23 mouse cellular contexts compared by ENCODE assay signal in the genomic region with DNA sequence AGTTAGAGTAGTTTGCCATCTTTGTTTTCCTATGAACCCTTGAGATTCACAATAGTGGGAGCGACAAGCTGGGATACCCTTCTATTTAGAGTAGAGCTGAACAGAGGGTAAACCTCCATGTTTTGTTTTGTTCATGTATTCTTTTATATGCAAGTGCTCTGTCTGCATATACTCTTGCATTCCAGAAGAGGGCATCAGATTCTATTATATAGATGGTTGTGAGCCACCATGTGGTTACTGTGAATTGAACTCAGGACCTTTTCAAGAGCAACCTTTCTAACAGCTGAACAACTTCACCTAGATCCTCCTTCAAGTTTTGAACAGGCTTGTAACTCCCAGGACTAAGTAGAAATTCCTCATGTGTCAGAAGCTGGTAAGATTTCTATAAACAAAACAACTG. TPM values are rescaled to one million over a fixed set of nuclear protein-coding genes. Genes with fewer than 3 reads are reported as not detected.
DNase-seq lines count a peak whose midpoint lies in the region; ATAC-seq and TF ChIP-seq lines count a peak whose summit lies in the region.
"Had no signal": no experiment of that assay in that cellular context is flagged by ENCODE, and none has a peak within 500 bp of the region (broad histone marks: within the 10 kb centered on the region; RNA-seq: fewer than 3 reads in every experiment).

No protein-coding gene starts in this region.

- CTCF ChIA-PET in Patski (lab: Charles Lee) = interaction anchor here (0.6 to 4.9 kb wide), 21 partner anchors 8 to 207 kb away, joined by 3 to 32 read pairs (median 4); partner anchors contain the start of genes Ahcyl1 and Csf1

- no peak overlapping the region for H3K9ac ChIP-seq in forebrain, postnatal 0 days
- no peak overlapping the region for H3K9ac ChIP-seq in liver, adult 2 months (ENCODE audit: low read depth, low read length)
- H3K9ac ChIP-seq in liver, embryonic 11.5 days (ENCODE audit: low read depth, low read length) = no peak overlapping the region
- H3K9ac ChIP-seq: embryonic facial prominence, embryonic 12.5 days; forebrain, embryonic 12.5 days; kidney, embryonic 15.5 days; liver, embryonic 13.5 days; midbrain, embryonic 15.5 days; neural tube, embryonic 13.5 days had no signal

- in situ Hi-C loops in Patski (cut with MboI; ENCODE audit: low pct_unique_long_range_greater_than_20kb) = no loop called here

- POLR2A ChIA-PET in Patski (lab: Charles Lee) = interaction anchor here (1.1 kb wide), 2 partner anchors 17 to 36 kb away, joined by 3 to 6 read pairs; partner anchors contain the start of gene Ahcyl1

- peak; percentile 37 for TF ChIP-seq CTCF in forebrain, postnatal 0 days (IDR thresholded peaks at IDR 0.05; ENCODE audit: low read depth)
- 0 out of 2 replicates have a peak, but pooled peaks have one; percentile 15 for TF ChIP-seq CTCF in liver, adult 2 months (IDR thresholded peaks at IDR 0.05; ENCODE audit: low read depth, low read length)
- TF ChIP-seq CTCF in Patski (IDR thresholded peaks at IDR 0.05) = peak; percentile 67

- H3K27ac ChIP-seq in forebrain, postnatal 0 days (ENCODE audit: low read depth, low read length) = no peak overlapping the region
- no peak overlapping the region for H3K27ac ChIP-seq in forebrain, embryonic 10.5 days
- H3K27ac ChIP-seq in liver, adult 2 months (replicated peaks; ENCODE audit: insufficient read depth, low read depth, low read length) = no peak overlapping the region
- no peak overlapping the region for H3K27ac ChIP-seq in liver, embryonic 11.5 days (ENCODE audit: low read depth, low read length)
- H3K27ac ChIP-seq: embryonic facial prominence, embryonic 12.5 days; forebrain, embryonic 12.5 days; kidney, embryonic 15.5 days; liver, embryonic 13.5 days; midbrain, embryonic 15.5 days; neural tube, embryonic 13.5 days had no signal

- ATAC-seq in forebrain, postnatal 0 days = no peak
- no peak; the same call in 1 of the 2 replicates for ATAC-seq in liver, embryonic 11.5 days (replicated peaks; ENCODE audit: low FRiP score)
- no peak for ATAC-seq in Patski
- ATAC-seq: midbrain, embryonic 15.5 days had no signal

- no peak for TF ChIP-seq POLR2A in liver, adult 2 months (IDR thresholded peaks at IDR 0.05; ENCODE audit: extremely low read depth, insufficient read depth, low read length)

- DNase-seq in forebrain, postnatal 0 days = no peak
- no peak for DNase-seq in forebrain, embryonic 10.5 days (ENCODE audit: extremely low spot score, low spot score)
- DNase-seq in liver, adult 2 months (ENCODE audit: extremely low read depth, low read depth, low spot score) = peak; percentile 18
- DNase-seq in liver, embryonic 11.5 days (ENCODE audit: low spot score) = no peak
- DNase-seq in 3T3-L1 (ENCODE audit: low read depth, low spot score) (peak; percentile 50), Patski (ENCODE audit: low read depth, low spot score) (no peak)
- DNase-seq in heart, adult 11 months = no peak
- no peak for DNase-seq in layer of hippocampus, postnatal 25 days (ENCODE audit: extremely low spot score in 1 of 2, low spot score in 1 of 2)
- DNase-seq: cerebellum, postnatal 36 days; liver, embryonic 13.5 days; lung, postnatal 4 days; right cerebral cortex, postnatal 4 days had no signal

- H3K79me2 ChIP-seq in liver, adult 2 months (ENCODE audit: control insufficient read depth, insufficient read depth, low read length) = no peaks in the 10 kb centered on the region

- 84% methylated on average over 1 of the region's 1 CpGs for WGBS in forebrain, postnatal 0 days
- WGBS in forebrain, embryonic 10.5 days = 91% methylated on average over 1 of the region's 1 CpGs
- 93% methylated on average over 1 of the region's 1 CpGs for WGBS in liver, adult 2 months
- 97% methylated on average over 1 of the region's 1 CpGs for WGBS in liver, embryonic 11.5 days

- H3K27me3 ChIP-seq in forebrain, postnatal 0 days (ENCODE audit: insufficient read depth, low read length) = no peaks in the 10 kb centered on the region
- no peaks in the 10 kb centered on the region for H3K27me3 ChIP-seq in forebrain, embryonic 10.5 days (ENCODE audit: poor library complexity, severe bottlenecking)
- no peaks in the 10 kb centered on the region for H3K27me3 ChIP-seq in liver, adult 2 months (ENCODE audit: control insufficient read depth, insufficient read depth, low read length)
- no peaks in the 10 kb centered on the region for H3K27me3 ChIP-seq in liver, embryonic 11.5 days (replicated peaks; ENCODE audit: control insufficient read depth, insufficient read depth, low read length)
- no peaks in the 10 kb centered on the region for H3K27me3 ChIP-seq in Patski
- H3K27me3 ChIP-seq: embryonic facial prominence, embryonic 12.5 days; forebrain, embryonic 12.5 days; kidney, embryonic 15.5 days; liver, embryonic 13.5 days; midbrain, embryonic 15.5 days; neural tube, embryonic 13.5 days had no signal

- H3K9me3 ChIP-seq in forebrain, postnatal 0 days (ENCODE audit: low read length) = no peaks in the 10 kb centered on the region
- H3K9me3 ChIP-seq in forebrain, embryonic 10.5 days = no peaks in the 10 kb centered on the region
- H3K9me3 ChIP-seq in liver, embryonic 11.5 days (ENCODE audit: control insufficient read depth, low read length) = no peaks in the 10 kb centered on the region
- H3K9me3 ChIP-seq: embryonic facial prominence, embryonic 12.5 days; forebrain, embryonic 12.5 days; kidney, embryonic 15.5 days; liver, embryonic 13.5 days; midbrain, embryonic 15.5 days; neural tube, embryonic 13.5 days had no signal

- H3K4me3 ChIP-seq in forebrain, postnatal 0 days (ENCODE audit: low read depth, low read length) = no peak overlapping the region
- H3K4me3 ChIP-seq in forebrain, embryonic 10.5 days = no peak overlapping the region
- H3K4me3 ChIP-seq in liver, adult 2 months (ENCODE audit: insufficient read depth, low read depth, low read length) = no peak overlapping the region
- H3K4me3 ChIP-seq in liver, embryonic 11.5 days (ENCODE audit: low read depth, low read length) = no peak overlapping the region
- H3K4me3 ChIP-seq: embryonic facial prominence, embryonic 12.5 days; forebrain, embryonic 12.5 days; kidney, embryonic 15.5 days; liver, embryonic 13.5 days; midbrain, embryonic 15.5 days; neural tube, embryonic 13.5 days had no signal

- H3K4me1 ChIP-seq in forebrain, postnatal 0 days (ENCODE audit: insufficient read depth) = no peaks in the 10 kb centered on the region
- H3K4me1 ChIP-seq in forebrain, embryonic 10.5 days = no peaks in the 10 kb centered on the region
- H3K4me1 ChIP-seq in liver, adult 2 months (ENCODE audit: control insufficient read depth, insufficient read depth, low read length) = no peaks in the 10 kb centered on the region
- no peaks in the 10 kb centered on the region for H3K4me1 ChIP-seq in liver, embryonic 11.5 days (replicated peaks; ENCODE audit: control insufficient read depth, insufficient read depth, low read length)
- H3K4me1 ChIP-seq: embryonic facial prominence, embryonic 12.5 days; forebrain, embryonic 12.5 days; kidney, embryonic 15.5 days; liver, embryonic 13.5 days; midbrain, embryonic 15.5 days; neural tube, embryonic 13.5 days had no signal

- H3K36me3 ChIP-seq in forebrain, postnatal 0 days (ENCODE audit: insufficient read depth) = peaks cover 21% of the 10 kb centered on the region
- H3K36me3 ChIP-seq in forebrain, embryonic 10.5 days (replicated peaks) = peaks cover 62% of the 10 kb centered on the region
- H3K36me3 ChIP-seq in liver, adult 2 months (ENCODE audit: control insufficient read depth, insufficient read depth, low read length) = peaks cover 32% of the 10 kb centered on the region
- peaks cover 4% of the 10 kb centered on the region; the same call in 1 of the 2 replicates for H3K36me3 ChIP-seq in liver, embryonic 11.5 days (ENCODE audit: control insufficient read depth, insufficient read depth, low read length)

- H3K4me2 ChIP-seq in forebrain, postnatal 0 days (ENCODE audit: low read depth) = no peak overlapping the region
- H3K4me2 ChIP-seq in liver, embryonic 11.5 days = no peak overlapping the region
- H3K4me2 ChIP-seq: embryonic facial prominence, embryonic 12.5 days; forebrain, embryonic 12.5 days; heart, embryonic 11.5 days; kidney, embryonic 15.5 days; liver, embryonic 13.5 days; midbrain, embryonic 15.5 days; neural tube, embryonic 13.5 days had no signal

RNA-seq across cellular contexts. Expression of gene Strip1, which starts 27.5 kb away (rescaled TPM):
- 115 and 135 TPM in 2 replicates for total RNA-seq in forebrain, postnatal 0 days (2014; rRNA removed)
- polyA plus RNA-seq in forebrain, postnatal 0 days (2015; fragmentation: Nextera tagmentation; extraction: Ambion mirVana) = 92.6 and 108 TPM in 2 replicates
- polyA plus RNA-seq in forebrain, embryonic 10.5 days (2016; fragmentation: Nextera tagmentation; extraction: Ambion mirVana) = 69.0 and 70.5 TPM in 2 replicates
- 6.0 and 7.7 TPM in 2 replicates for total RNA-seq in liver, adult 2 months (2014; rRNA removed)
- polyA plus RNA-seq in liver, adult 2 months (2012; rRNA removed) = 17.7 and 23.8 TPM in 2 replicates
- 29.3 and 32.4 TPM in 2 replicates for polyA plus RNA-seq in liver, embryonic 11.5 days (2014; fragmentation: Nextera tagmentation; extraction: Ambion mirVana)
- 84.5 TPM for polyA plus RNA-seq in Patski (2021)
- total RNA-seq in layer of hippocampus, postnatal 25 days (2021) = 10 to 100 TPM; 69.6 to 71.2 TPM

RNA-seq across cellular contexts. Expression of gene Gm10961, which starts 27.9 kb away (rescaled TPM):
- total RNA-seq in forebrain, postnatal 0 days (2014; rRNA removed) = not detected in 2 replicates
- not detected in 2 replicates for polyA plus RNA-seq in forebrain, postnatal 0 days (2015; fragmentation: Nextera tagmentation; extraction: Ambion mirVana)
- polyA plus RNA-seq in forebrain, embryonic 10.5 days (2016; fragmentation: Nextera tagmentation; extraction: Ambion mirVana) = not detected in 2 replicates
- not detected in 2 replicates for total RNA-seq in liver, adult 2 months (2014; rRNA removed)
- not detected in 2 replicates for polyA plus RNA-seq in liver, adult 2 months (2012; rRNA removed)
- polyA plus RNA-seq in liver, embryonic 11.5 days (2014; fragmentation: Nextera tagmentation; extraction: Ambion mirVana) = not detected in 2 replicates
- not detected for polyA plus RNA-seq in Patski (2021)
- total RNA-seq in layer of hippocampus, postnatal 25 days (2021) = not detected
- total RNA-seq: gastrocnemius, adult 18-20 months; heart, postnatal 25 days; layer of hippocampus, adult 18-20 months; left cerebral cortex, postnatal 14 days had no signal
- polyA plus RNA-seq: embryonic facial prominence, embryonic 12.5 days; forebrain, embryonic 12.5 days; heart, embryonic 11.5 days; kidney, embryonic 15.5 days; liver, embryonic 13.5 days; midbrain, embryonic 15.5 days; neural tube, embryonic 13.5 days; thymus, postnatal 0 days had no signal

RNA-seq across cellular contexts. Expression of gene Ahcyl1, which starts 37.4 kb away (rescaled TPM):
- total RNA-seq in forebrain, postnatal 0 days (2014; rRNA removed) = 54.2 and 54.6 TPM in 2 replicates
- polyA plus RNA-seq in forebrain, postnatal 0 days (2015; fragmentation: Nextera tagmentation; extraction: Ambion mirVana) = 79.2 and 100 TPM in 2 replicates
- 92.3 and 92.4 TPM in 2 replicates for polyA plus RNA-seq in forebrain, embryonic 10.5 days (2016; fragmentation: Nextera tagmentation; extraction: Ambion mirVana)
- total RNA-seq in liver, adult 2 months (2014; rRNA removed) = 50.2 and 52.9 TPM in 2 replicates
- 40.4 and 42.3 TPM in 2 replicates for polyA plus RNA-seq in liver, adult 2 months (2012; rRNA removed)
- polyA plus RNA-seq in liver, embryonic 11.5 days (2014; fragmentation: Nextera tagmentation; extraction: Ambion mirVana) = 69.0 and 76.3 TPM in 2 replicates
- 229 TPM for polyA plus RNA-seq in Patski (2021)
- total RNA-seq in layer of hippocampus, postnatal 25 days (2021) = 100 to 1,000 TPM; 333 to 340 TPM

Comparison
In these comparisons a context has a peak if more than half of its experiments do, and no peak if none do; other contexts are left out.
1. DNase-seq: peak in liver, adult 2 months (single experiment) and 3T3-L1 (single experiment); none in forebrain, postnatal 0 days (single experiment), forebrain, embryonic 10.5 days (single experiment), liver, embryonic 11.5 days (single experiment), Patski (single experiment), heart, adult 11 months (single experiment) and layer of hippocampus, postnatal 25 days (0 of 2).
2. CTCF ChIP-seq: peak in every context shown above with its lines; median percentile 67 in Patski; 37 in forebrain, postnatal 0 days; 15 in liver, adult 2 months.